Mouse (Mus musculus): Measurements from ENCODE around the gene Cox7a2. TPM values are rescaled to one million over a fixed set of nuclear protein-coding genes. Genes with fewer than 3 reads are reported as not detected.

The Cox7a2 gene
- total RNA-seq (2021): 100 to 1,000 TPM; 369 to 384 TPM
- long read RNA-seq, experiment 1, transcript Cox7a2-201 (4 exons, 659 nt): major isoform, 816 of 933 reads
- long read RNA-seq, experiment 1, partial matches to known transcripts: 2 of 933 reads
- long read RNA-seq, experiment 1, other reads (novel, unspliced or antisense): 112 of 933 reads
- long read RNA-seq, experiment 2, transcript Cox7a2-201 (4 exons, 659 nt): major isoform, 481 of 531 reads
- long read RNA-seq, experiment 2, partial matches to known transcripts: 6 of 531 reads
- long read RNA-seq, experiment 2, other reads (novel, unspliced or antisense): 42 of 531 reads

GRCm38 (mm10) chr9:79759385-79760005, at the start of gene Cox7a2:
Cox7a2 (minus strand) TSS chr9:79759878.
- peak; percentile 97 to 98 for DNase-seq

GRCm38 (mm10) chr9:79809411-79809810, 49.7 kb upstream of the Cox7a2 start:
- DNase-seq: no peak

GRCm38 (mm10) chr9:79807178-79807577, 47.5 kb upstream of the Cox7a2 start:
- no peak for DNase-seq

- peak in 1 of 2 experiments; percentile 13 for DNase-seq
These were observed 46.8 kb upstream of the Cox7a2 start for GRCm38 (mm10) chr9:79806317-79807075.

GRCm38 (mm10) chr9:79805426-79805825, 45.7 kb upstream of the Cox7a2 start:
- DNase-seq: no peak

- no peak for DNase-seq
These were observed 36.9 kb upstream of the Cox7a2 start for GRCm38 (mm10) chr9:79796461-79797135.

GRCm38 (mm10) chr9:79795076-79795475, 35.4 kb upstream of the Cox7a2 start:
- DNase-seq: no peak

- DNase-seq: peak; percentile 95 to 96
These were observed 33.5 kb upstream of the Cox7a2 start, which contains the start of gene Tmem30a for GRCm38 (mm10) chr9:79792841-79793835. Tmem30a (minus strand) TSS chr9:79793507.

- peak in 1 of 2 experiments; percentile 15 for DNase-seq
These were observed 26.1 kb upstream of the Cox7a2 start for GRCm38 (mm10) chr9:79785794-79786085.

GRCm38 (mm10) chr9:79784934-79785793, 25.5 kb upstream of the Cox7a2 start:
- no peak for DNase-seq

GRCm38 (mm10) chr9:79784439-79784838, 24.8 kb upstream of the Cox7a2 start:
- no peak for DNase-seq

- DNase-seq: no peak
These were observed 19.7 kb upstream of the Cox7a2 start for GRCm38 (mm10) chr9:79779354-79779753.

- DNase-seq: no peak
These were observed 7.4 kb upstream of the Cox7a2 start for GRCm38 (mm10) chr9:79766991-79767545.

GRCm38 (mm10) chr9:79765329-79765728, 5.7 kb upstream of the Cox7a2 start:
- DNase-seq: no peak

GRCm38 (mm10) chr9:79762519-79762918, 2.8 kb upstream of the Cox7a2 start:
- DNase-seq: no peak

- DNase-seq: peak in 1 of 2 experiments; percentile 6
These were observed 398 bp upstream of the Cox7a2 start for GRCm38 (mm10) chr9:79760076-79760475.

- no peak for DNase-seq
These were observed 4.4 kb downstream of the Cox7a2 start for GRCm38 (mm10) chr9:79755311-79755710.

- no peak for DNase-seq
These were observed 7.8 kb downstream of the Cox7a2 start for GRCm38 (mm10) chr9:79751846-79752245.

GRCm38 (mm10) chr9:79750709-79751108, 9.0 kb downstream of the Cox7a2 start:
- DNase-seq: no peak

- no peak for DNase-seq
These were observed 14.6 kb downstream of the Cox7a2 start for GRCm38 (mm10) chr9:79745036-79745435.

Data from adrenal gland, postnatal 36 days (tissue).